Mouse (Mus musculus) spleen, adult 2 months (tissue): Measurements from ENCODE around the gene Lrmda. TPM values are rescaled to one million over a fixed set of nuclear protein-coding genes. Genes with fewer than 3 reads are reported as not detected.

ENCODE experiments used
- DNase-seq, 2 experiments: peaks; one replicate each; pipeline versions ENCODE4 v3.0.0 to v3.0.0-alpha.2; 2012 to 2021; ENCODE audit warnings: low spot score in 2 of 2, low read depth in 1 of 2
- H3K27ac ChIP-seq: fragments of 200-500 bp; 2 replicates; pipeline ENCODE4 v1.5.1; 2012; ENCODE audit warnings: low read length, inconsistent platforms; ENCODE audit not compliant: insufficient read depth
- H3K27me3 ChIP-seq: fragments of 200-500 bp; 2 replicates; pipeline ENCODE4 v1.6.1; 2012; ENCODE audit warnings: mild to moderate bottlenecking, moderate library complexity, low read length, inconsistent platforms; ENCODE audit not compliant: control insufficient read depth, insufficient read depth
- H3K36me3 ChIP-seq: fragments of 200-500 bp; 2 replicates; pipeline ENCODE4 v1.6.1; 2012; ENCODE audit warnings: mild to moderate bottlenecking, low read length, inconsistent platforms; ENCODE audit not compliant: control insufficient read depth, insufficient read depth
- H3K4me1 ChIP-seq: fragments of 200-500 bp; 2 replicates; pipeline ENCODE4 v1.6.1; 2011; ENCODE audit warnings: inconsistent platforms; ENCODE audit not compliant: control insufficient read depth, insufficient read depth, insufficient read length
- H3K4me3 ChIP-seq: fragments of 200-500 bp; 2 replicates; pipeline ENCODE4 v1.5.1; 2011; ENCODE audit warnings: mild to moderate bottlenecking, inconsistent platforms; ENCODE audit not compliant: insufficient read depth, insufficient read length; ENCODE audit errors: extremely low read depth
- CTCF ChIP-seq: fragments of 200-500 bp; IDR thresholded peaks from 2 replicates; pipeline ENCODE4 v1.5.1; 2011; ENCODE audit warnings: mild to moderate bottlenecking, inconsistent platforms; ENCODE audit not compliant: insufficient read depth, insufficient read length, insufficient replicate concordance; ENCODE audit errors: extremely low read depth
- POLR2A ChIP-seq: fragments of 200-500 bp; IDR thresholded peaks from 2 replicates; pipeline ENCODE4 v1.6.1; 2011; ENCODE audit warnings: low read depth, low read length, inconsistent platforms
- WGBS: fragments of 180-500 bp; shearing (Covaris S2); methylation state at CpG from one replicate; pipeline ENCODE4 v1.1.7; 2018; 5-methylcytosine and 5-hydroxymethylcytosine counted together
- polyA plus RNA-seq: library from polyadenylated mRNA; depleted of rRNA; stranded (reverse); fragments of >200 nt; gene quantifications from 2 replicates; pipeline ENCODE4 v1.2.3, GENCODE M21; 2012

Lrmda gene
- polyA plus RNA-seq, 1 experiment, result 0.37 TPM

DNA sequence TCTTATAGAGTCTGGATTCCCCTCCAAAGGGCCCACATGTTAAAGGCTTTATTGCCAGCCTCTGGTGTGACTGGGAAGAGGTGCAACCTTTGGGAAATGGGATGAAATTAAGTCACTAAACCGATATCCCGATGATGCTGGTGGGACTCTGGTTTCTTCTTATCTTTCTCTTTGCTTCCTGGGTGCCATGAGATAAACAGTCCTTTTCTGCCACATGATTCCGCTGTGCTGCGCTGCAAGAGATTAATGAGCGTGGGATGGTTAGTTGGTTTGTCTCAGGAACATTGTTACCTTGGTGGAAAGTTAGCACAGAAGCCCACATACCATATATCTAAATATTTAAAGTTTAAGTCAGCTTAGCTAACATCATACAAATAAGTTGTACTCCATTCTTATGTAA, 258.5 kb downstream of the Lrmda start:
- no peak overlapping the region for H3K4me3 ChIP-seq
- H3K36me3 ChIP-seq, result no peaks in the 10 kb centered on the region
- H3K27ac ChIP-seq, result no peak overlapping the region
- DNase-seq, result no peak
- H3K27me3 ChIP-seq, result no peaks in the 10 kb centered on the region
- WGBS, result 96% methylated on average over 5 of the region's 5 CpGs
- TF ChIP-seq POLR2A, result no peak
- no peak for TF ChIP-seq CTCF
- no peaks in the 10 kb centered on the region for H3K4me1 ChIP-seq

- H3K27me3 ChIP-seq, result no peaks in the 10 kb centered on the region
- 90% methylated on average over 4 of the region's 4 CpGs for WGBS
Observed at GRCm38 (mm10) chr14:22279591-22279990, 260.1 kb downstream of the Lrmda start.

GRCm38 (mm10) chr14:22281630-22282029, 262.1 kb downstream of the Lrmda start:
- Histone ChIP-seq H3K27ac (no peak overlapping the region), H3K36me3 (no peaks in the 10 kb centered on the region), H3K4me3 (no peak overlapping the region), H3K27me3 (no peaks in the 10 kb centered on the region), H3K4me1 (no peaks in the 10 kb centered on the region)
- DNase-seq, result no peak
- WGBS, result 97% methylated on average over 7 of the region's 7 CpGs
- no peak for TF ChIP-seq CTCF
- TF ChIP-seq POLR2A, result no peak

More at GRCm38 (mm10) chr14:22279591-22279990, 260.1 kb downstream of the Lrmda start:
- TF ChIP-seq CTCF, result no peak
- TF ChIP-seq POLR2A, result no peak
- Histone ChIP-seq H3K36me3 (no peaks in the 10 kb centered on the region), H3K4me1 (no peaks in the 10 kb centered on the region), H3K4me3 (no peak overlapping the region), H3K27ac (no peak overlapping the region)
- no peak for DNase-seq

GRCm38 (mm10) chr14:22282847-22283246, 263.3 kb downstream of the Lrmda start:
- Histone ChIP-seq H3K27ac (no peak overlapping the region), H3K4me1 (no peaks in the 10 kb centered on the region), H3K4me3 (no peak overlapping the region), H3K36me3 (no peaks in the 10 kb centered on the region), H3K27me3 (no peaks in the 10 kb centered on the region)
- 90% methylated on average over 6 of the region's 6 CpGs for WGBS
- no peak for DNase-seq
- TF ChIP-seq CTCF, result no peak
- no peak for TF ChIP-seq POLR2A

- TF ChIP-seq CTCF (no peak), POLR2A (no peak)
- DNase-seq, result no peak
- WGBS, result 92% methylated on average over 2 of the region's 2 CpGs
- H3K27ac ChIP-seq, result no peak overlapping the region
- no peaks in the 10 kb centered on the region for H3K4me1 ChIP-seq
- no peak overlapping the region for H3K4me3 ChIP-seq
- H3K36me3 ChIP-seq, result no peaks in the 10 kb centered on the region
- H3K27me3 ChIP-seq, result no peaks in the 10 kb centered on the region
Observed at GRCm38 (mm10) chr14:22283722-22284121, 264.2 kb downstream of the Lrmda start.

DNA sequence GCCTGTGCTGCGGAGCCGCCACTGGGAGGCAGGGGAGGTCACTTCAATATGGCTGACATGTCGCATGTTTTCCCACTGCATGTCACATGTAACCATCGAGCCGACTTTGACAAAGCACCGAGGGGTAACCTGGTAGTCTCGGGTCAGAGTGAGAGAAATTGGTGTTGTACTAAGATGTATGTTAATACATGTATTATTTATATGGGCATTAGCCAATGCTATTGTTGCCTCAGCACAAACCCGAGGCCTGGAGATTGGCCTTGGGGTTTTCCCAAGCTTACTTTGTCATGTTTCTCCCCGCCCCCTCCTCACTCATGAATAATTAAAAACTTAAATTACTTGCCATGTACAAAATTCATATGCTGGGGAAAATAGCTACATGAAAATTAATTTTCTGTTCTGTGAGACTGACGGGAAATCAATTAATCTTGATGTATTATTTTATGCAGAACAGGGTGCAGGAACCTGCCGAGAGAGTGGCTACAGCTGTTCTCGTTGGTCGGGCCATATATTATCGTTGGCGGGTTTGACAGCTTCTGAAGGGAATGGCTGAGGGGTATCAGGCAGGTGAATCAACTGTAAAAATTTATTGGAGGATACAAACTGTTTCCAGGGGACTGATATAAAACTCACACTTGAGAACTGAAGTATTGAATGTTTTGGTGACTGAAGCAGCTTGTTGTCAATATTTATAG, 265.5 kb downstream of the Lrmda start:
- DNase-seq, result no peak
- Histone ChIP-seq H3K36me3 (no peaks in the 10 kb centered on the region), H3K27ac (no peak overlapping the region), H3K4me1 (no peaks in the 10 kb centered on the region), H3K27me3 (no peaks in the 10 kb centered on the region), H3K4me3 (no peak overlapping the region)
- TF ChIP-seq CTCF (no peak), POLR2A (no peak)
- whole genome bisulfite sequencing, result 92% methylated on average over 15 of the region's 15 CpGs

- Histone ChIP-seq H3K27ac (no peak overlapping the region), H3K4me1 (no peaks in the 10 kb centered on the region), H3K4me3 (no peak overlapping the region), H3K36me3 (no peaks in the 10 kb centered on the region), H3K27me3 (no peaks in the 10 kb centered on the region)
- TF ChIP-seq POLR2A, result no peak
- TF ChIP-seq CTCF, result no peak
- WGBS, result 75% methylated on average over 4 of the region's 4 CpGs
- DNase-seq, result no peak
Observed at GRCm38 (mm10) chr14:22285826-22286225, 266.3 kb downstream of the Lrmda start.
